Mouse (Mus musculus): ENCODE data around the gene Dolpp1.

Gene Dolpp1

GRCm38 (mm10) chr2:30392114-30392576 lies at the start of gene Dolpp1:
TSS of gene Dolpp1 (plus strand) at chr2:30392254.
- peak; percentile 93 to 98 for DNase-seq

GRCm38 (mm10) chr2:30342544-30342943 lies 49.5 kb upstream of the Dolpp1 start:
- DNase-seq: no peak

GRCm38 (mm10) chr2:30343601-30344137 lies 48.4 kb upstream of the Dolpp1 start:
- no peak for DNase-seq

- DNase-seq: no peak
These were observed 45.9 kb upstream of the Dolpp1 start for GRCm38 (mm10) chr2:30345971-30346676.

- no peak for DNase-seq
These were observed 42.9 kb upstream of the Dolpp1 start for GRCm38 (mm10) chr2:30349196-30349595.

- DNase-seq: no peak
These were observed 40.9 kb upstream of the Dolpp1 start for GRCm38 (mm10) chr2:30351149-30351548.

- DNase-seq: no peak
These were observed 36.2 kb upstream of the Dolpp1 start for GRCm38 (mm10) chr2:30355861-30356260.

GRCm38 (mm10) chr2:30356266-30356665 lies 35.8 kb upstream of the Dolpp1 start:
- DNase-seq: no peak

GRCm38 (mm10) chr2:30356906-30357305 lies 35.1 kb upstream of the Dolpp1 start:
- no peak for DNase-seq

- DNase-seq: no peak
These were observed 34.2 kb upstream of the Dolpp1 start for GRCm38 (mm10) chr2:30357552-30358510.

GRCm38 (mm10) chr2:30358533-30359531 lies 33.2 kb upstream of the Dolpp1 start, which contains the start of gene Sh3glb2:
TSS of gene Sh3glb2 (minus strand) at chr2:30359337.
- DNase-seq: peak; percentile 86 to 88

- DNase-seq: no peak
These were observed 31.4 kb upstream of the Dolpp1 start for GRCm38 (mm10) chr2:30360626-30361025.

GRCm38 (mm10) chr2:30362865-30363264 lies 29.2 kb upstream of the Dolpp1 start:
- no peak for DNase-seq

GRCm38 (mm10) chr2:30363773-30364650 lies 28.0 kb upstream of the Dolpp1 start, which contains the start of gene Miga2:
TSS of gene Miga2 (plus strand) at chr2:30364233.
- peak; percentile 97 for DNase-seq

GRCm38 (mm10) chr2:30365281-30366069 lies 26.6 kb upstream of the Dolpp1 start:
- DNase-seq: no peak

- no peak for DNase-seq
These were observed 25.9 kb upstream of the Dolpp1 start for GRCm38 (mm10) chr2:30366203-30366602.

- no peak for DNase-seq
These were observed 20.5 kb upstream of the Dolpp1 start for GRCm38 (mm10) chr2:30371544-30371943.

GRCm38 (mm10) chr2:30372726-30373125 lies 19.3 kb upstream of the Dolpp1 start:
- DNase-seq: no peak

GRCm38 (mm10) chr2:30375893-30376292 lies 16.2 kb upstream of the Dolpp1 start:
- DNase-seq: no peak

- DNase-seq: no peak
These were observed 14.3 kb upstream of the Dolpp1 start for GRCm38 (mm10) chr2:30377721-30378120.

Measured in thymus, postnatal 36 days (tissue).